ENCODE assay signal across 10 mouse cellular contexts in the genomic region with DNA sequence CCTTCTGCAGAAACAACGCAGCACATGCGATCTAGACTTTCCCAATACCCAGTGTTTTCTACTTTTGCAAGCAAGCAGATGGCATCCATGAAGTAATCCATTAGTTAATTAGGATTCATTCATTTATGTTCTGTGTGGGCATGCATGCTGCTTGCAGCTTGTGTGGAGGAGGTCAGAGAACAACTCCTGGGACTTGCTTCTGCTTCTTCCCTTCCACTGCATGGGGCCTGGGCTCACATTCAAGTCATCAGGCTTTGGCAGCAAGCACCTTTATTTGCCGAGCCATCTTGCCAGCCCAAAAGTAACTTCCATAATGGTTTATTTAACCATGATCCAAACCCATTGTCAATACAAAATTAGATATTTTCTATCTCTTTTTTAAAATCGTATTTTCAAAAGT.
"Had no signal": no experiment of that assay in that cellular context is flagged by ENCODE, and none has a peak within 500 bp of the region (broad histone marks: within the 10 kb centered on the region; RNA-seq: fewer than 3 reads in every experiment).

No protein-coding gene starts in this region.

- DNase-seq: kidney, adult 18-20 months; kidney, postnatal 14 days; liver; liver, embryonic 13.5 days; liver, postnatal 0 days; lung, postnatal 14 days; right cerebral cortex, postnatal 4 days; spleen, adult 18-20 months; thymus, adult 18-20 months; thymus, postnatal 14 days had no signal
